Mouse (Mus musculus): ENCODE measurements around the gene Tbc1d17. TPM values are rescaled to one million over a fixed set of nuclear protein-coding genes. Genes with fewer than 3 reads are reported as not detected.

The Tbc1d17 gene
- polyA plus RNA-seq, 1 experiment from 2014 or later = 73.6 TPM

- WGBS = 88% methylated on average over 6 of the region's 6 CpGs
- no peak for ATAC-seq
- Histone ChIP-seq H3K4me3 (ENCODE audit: low read length) (no peak overlapping the region), H3K4me2 (ENCODE audit: low read depth, low read length) (no peak overlapping the region), H3K4me1 (ENCODE audit: control insufficient read depth, insufficient read depth, low read length) (peaks cover 18% of the 10 kb centered on the region), H3K9me3 (ENCODE audit: control insufficient read depth, low read length) (no peaks in the 10 kb centered on the region), H3K27ac (ENCODE audit: low read length) (no peak overlapping the region), H3K36me3 (ENCODE audit: control insufficient read depth, insufficient read depth, low read length) (peaks cover 9% of the 10 kb centered on the region), H3K9ac (ENCODE audit: low read depth, low read length) (no peak overlapping the region), H3K27me3 (replicated peaks; ENCODE audit: control insufficient read depth, insufficient read depth, low read length) (peaks cover 5% of the 10 kb centered on the region; the same call in 1 of the 2 replicates)
Observed at GRCm38 (mm10) chr7:44838073-44838472, 10.8 kb downstream of the Tbc1d17 start.

GRCm38 (mm10) chr7:44836423-44837053 is 12.3 kb downstream of the Tbc1d17 start:
- no peak overlapping the region for H3K27ac ChIP-seq (ENCODE audit: low read length)
- H3K4me1 ChIP-seq (ENCODE audit: control insufficient read depth, insufficient read depth, low read length) = peaks cover 21% of the 10 kb centered on the region
- no peaks in the 10 kb centered on the region for H3K9me3 ChIP-seq (ENCODE audit: control insufficient read depth, low read length)
- 0 out of 2 replicates have a peak overlapping the region, but pooled peaks have one; percentile 7 for H3K9ac ChIP-seq (ENCODE audit: low read depth, low read length)
- no peak overlapping the region for H3K4me2 ChIP-seq (ENCODE audit: low read depth, low read length)
- H3K27me3 ChIP-seq (replicated peaks; ENCODE audit: control insufficient read depth, insufficient read depth, low read length) = peaks cover 5% of the 10 kb centered on the region; the same call in 1 of the 2 replicates
- H3K36me3 ChIP-seq (ENCODE audit: control insufficient read depth, insufficient read depth, low read length) = no peaks in the 10 kb centered on the region
- WGBS = 80% methylated on average over 9 of the region's 9 CpGs
- ATAC-seq = no peak
- H3K4me3 ChIP-seq (ENCODE audit: low read length) = no peak overlapping the region

- WGBS = 43% methylated on average over 3 of the region's 3 CpGs
Observed at GRCm38 (mm10) chr7:44836016-44836404, 12.9 kb downstream of the Tbc1d17 start.

GRCm38 (mm10) chr7:44835373-44836015 is 13.4 kb downstream of the Tbc1d17 start:
- H3K4me3 ChIP-seq (ENCODE audit: low read length) = no peak overlapping the region
- H3K4me2 ChIP-seq (ENCODE audit: low read depth, low read length) = no peak overlapping the region
- 100% methylated on average over 1 of the region's 1 CpGs for WGBS
- H3K9ac ChIP-seq (ENCODE audit: low read depth, low read length) = no peak overlapping the region
- H3K27ac ChIP-seq (ENCODE audit: low read length) = no peak overlapping the region
- H3K36me3 ChIP-seq (ENCODE audit: control insufficient read depth, insufficient read depth, low read length) = 0 out of 2 replicates have a peak, but pooled peaks cover 7% of the 10 kb centered on the region
- H3K4me1 ChIP-seq (ENCODE audit: control insufficient read depth, insufficient read depth, low read length) = peaks cover 21% of the 10 kb centered on the region
- no peaks in the 10 kb centered on the region for H3K9me3 ChIP-seq (ENCODE audit: control insufficient read depth, low read length)
- 0 out of 2 replicates have a peak, but pooled peaks cover 3% of the 10 kb centered on the region for H3K27me3 ChIP-seq (replicated peaks; ENCODE audit: control insufficient read depth, insufficient read depth, low read length)
- ATAC-seq = no peak

More at GRCm38 (mm10) chr7:44836016-44836404, 12.9 kb downstream of the Tbc1d17 start:
- Histone ChIP-seq H3K36me3 (ENCODE audit: control insufficient read depth, insufficient read depth, low read length) (0 out of 2 replicates have a peak, but pooled peaks cover 2% of the 10 kb centered on the region), H3K9ac (ENCODE audit: low read depth, low read length) (0 out of 2 replicates have a peak overlapping the region, but pooled peaks have one; percentile 7), H3K4me3 (ENCODE audit: low read length) (no peak overlapping the region), H3K4me2 (ENCODE audit: low read depth, low read length) (no peak overlapping the region), H3K27ac (ENCODE audit: low read length) (no peak overlapping the region), H3K27me3 (replicated peaks; ENCODE audit: control insufficient read depth, insufficient read depth, low read length) (peaks cover 5% of the 10 kb centered on the region; the same call in 1 of the 2 replicates), H3K4me1 (ENCODE audit: control insufficient read depth, insufficient read depth, low read length) (peaks cover 21% of the 10 kb centered on the region), H3K9me3 (ENCODE audit: control insufficient read depth, low read length) (no peaks in the 10 kb centered on the region)
- no peak for ATAC-seq

- Histone ChIP-seq H3K9me3 (ENCODE audit: control insufficient read depth, low read length) (no peaks in the 10 kb centered on the region), H3K4me3 (ENCODE audit: low read length) (no peak overlapping the region), H3K27me3 (replicated peaks; ENCODE audit: control insufficient read depth, insufficient read depth, low read length) (no peaks in the 10 kb centered on the region), H3K4me1 (ENCODE audit: control insufficient read depth, insufficient read depth, low read length) (0 out of 2 replicates have a peak, but pooled peaks cover 9% of the 10 kb centered on the region), H3K9ac (ENCODE audit: low read depth, low read length) (no peak overlapping the region), H3K4me2 (ENCODE audit: low read depth, low read length) (no peak overlapping the region), H3K27ac (ENCODE audit: low read length) (no peak overlapping the region), H3K36me3 (ENCODE audit: control insufficient read depth, insufficient read depth, low read length) (peaks cover 24% of the 10 kb centered on the region)
- 61% methylated on average over 4 of the region's 4 CpGs for WGBS
- no peak for ATAC-seq
Observed at GRCm38 (mm10) chr7:44832763-44833162, 16.1 kb downstream of the Tbc1d17 start.

- 96% methylated on average over 5 of the region's 5 CpGs for WGBS
- H3K27ac ChIP-seq (ENCODE audit: low read length) = no peak overlapping the region
- ATAC-seq = no peak
- H3K4me1 ChIP-seq (ENCODE audit: control insufficient read depth, insufficient read depth, low read length) = 0 out of 2 replicates have a peak, but pooled peaks cover 2% of the 10 kb centered on the region
- no peak overlapping the region for H3K9ac ChIP-seq (ENCODE audit: low read depth, low read length)
- no peaks in the 10 kb centered on the region for H3K9me3 ChIP-seq (ENCODE audit: control insufficient read depth, low read length)
- peaks cover 24% of the 10 kb centered on the region for H3K36me3 ChIP-seq (ENCODE audit: control insufficient read depth, insufficient read depth, low read length)
- no peaks in the 10 kb centered on the region for H3K27me3 ChIP-seq (replicated peaks; ENCODE audit: control insufficient read depth, insufficient read depth, low read length)
- no peak overlapping the region for H3K4me2 ChIP-seq (ENCODE audit: low read depth, low read length)
- no peak overlapping the region for H3K4me3 ChIP-seq (ENCODE audit: low read length)
Observed at GRCm38 (mm10) chr7:44828706-44829105, 20.2 kb downstream of the Tbc1d17 start.

- Histone ChIP-seq H3K4me2 (ENCODE audit: low read depth, low read length) (no peak overlapping the region), H3K27me3 (replicated peaks; ENCODE audit: control insufficient read depth, insufficient read depth, low read length) (no peaks in the 10 kb centered on the region), H3K9me3 (ENCODE audit: control insufficient read depth, low read length) (no peaks in the 10 kb centered on the region), H3K9ac (ENCODE audit: low read depth, low read length) (no peak overlapping the region), H3K4me3 (ENCODE audit: low read length) (no peak overlapping the region), H3K4me1 (ENCODE audit: control insufficient read depth, insufficient read depth, low read length) (peaks cover 7% of the 10 kb centered on the region; the same call in 1 of the 2 replicates), H3K36me3 (ENCODE audit: control insufficient read depth, insufficient read depth, low read length) (peaks cover 24% of the 10 kb centered on the region), H3K27ac (ENCODE audit: low read length) (no peak overlapping the region)
- ATAC-seq = no peak
- 77% methylated on average over 3 of the region's 3 CpGs for WGBS
Observed at GRCm38 (mm10) chr7:44826771-44827170, 22.1 kb downstream of the Tbc1d17 start.

- peak; percentile 64; the same call in 1 of the 2 replicates for ATAC-seq
- H3K27ac ChIP-seq (ENCODE audit: low read length) = no peak overlapping the region
- no peaks in the 10 kb centered on the region for H3K9me3 ChIP-seq (ENCODE audit: control insufficient read depth, low read length)
- H3K9ac ChIP-seq (ENCODE audit: low read depth, low read length) = no peak overlapping the region
- no peak overlapping the region for H3K4me2 ChIP-seq (ENCODE audit: low read depth, low read length)
- 25% methylated on average over 3 of the region's 3 CpGs for WGBS
- no peaks in the 10 kb centered on the region for H3K27me3 ChIP-seq (replicated peaks; ENCODE audit: control insufficient read depth, insufficient read depth, low read length)
- peaks cover 12% of the 10 kb centered on the region for H3K36me3 ChIP-seq (ENCODE audit: control insufficient read depth, insufficient read depth, low read length)
- peaks cover 17% of the 10 kb centered on the region for H3K4me1 ChIP-seq (ENCODE audit: control insufficient read depth, insufficient read depth, low read length)
- no peak overlapping the region for H3K4me3 ChIP-seq (ENCODE audit: low read length)
Observed at GRCm38 (mm10) chr7:44824872-44825271, 24.0 kb downstream of the Tbc1d17 start.

GRCm38 (mm10) chr7:44823409-44823808 is 25.5 kb downstream of the Tbc1d17 start:
- no peak overlapping the region for H3K4me2 ChIP-seq (ENCODE audit: low read depth, low read length)
- no peaks in the 10 kb centered on the region for H3K27me3 ChIP-seq (replicated peaks; ENCODE audit: control insufficient read depth, insufficient read depth, low read length)
- no peak overlapping the region for H3K9ac ChIP-seq (ENCODE audit: low read depth, low read length)
- peaks cover 32% of the 10 kb centered on the region for H3K4me1 ChIP-seq (ENCODE audit: control insufficient read depth, insufficient read depth, low read length)
- no peak overlapping the region for H3K4me3 ChIP-seq (ENCODE audit: low read length)
- no peaks in the 10 kb centered on the region for H3K9me3 ChIP-seq (ENCODE audit: control insufficient read depth, low read length)
- 34% methylated on average over 7 of the region's 7 CpGs for WGBS
- ATAC-seq = no peak
- H3K27ac ChIP-seq (ENCODE audit: low read length) = no peak overlapping the region
- H3K36me3 ChIP-seq (ENCODE audit: control insufficient read depth, insufficient read depth, low read length) = no peaks in the 10 kb centered on the region

Data from intestine, embryonic 16.5 days (tissue).